Mouse (Mus musculus): ENCODE results near the gene Sp2.

Gene Sp2

DNA sequence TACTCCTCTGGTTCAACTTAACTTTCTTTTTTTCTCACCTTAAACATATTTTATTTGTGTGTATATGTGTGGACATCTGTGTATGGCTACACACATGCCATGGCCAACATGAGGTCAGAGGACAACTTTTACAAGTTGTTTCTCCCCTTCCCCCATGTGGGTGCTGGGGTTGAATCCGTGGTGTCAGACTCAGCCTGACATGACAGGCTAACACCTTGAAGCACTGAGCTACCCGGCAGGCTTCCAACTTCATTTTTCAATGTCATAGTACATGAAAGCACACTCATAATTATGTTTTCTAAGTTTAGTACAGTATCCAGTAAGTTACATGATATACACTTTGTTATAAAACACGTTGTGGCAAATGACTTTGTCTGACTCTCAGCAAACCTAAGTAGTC lies 12.4 kb downstream of the Sp2 start:
- no peak for DNase-seq (ENCODE audit: low read depth, low spot score)

GRCm38 (mm10) chr11:96969746-96970145 lies 13.0 kb downstream of the Sp2 start:
- DNase-seq (ENCODE audit: low read depth, low spot score) = no peak

GRCm38 (mm10) chr11:96969280-96969722 lies 13.5 kb downstream of the Sp2 start:
- DNase-seq (ENCODE audit: low read depth, low spot score) = no peak

DNA sequence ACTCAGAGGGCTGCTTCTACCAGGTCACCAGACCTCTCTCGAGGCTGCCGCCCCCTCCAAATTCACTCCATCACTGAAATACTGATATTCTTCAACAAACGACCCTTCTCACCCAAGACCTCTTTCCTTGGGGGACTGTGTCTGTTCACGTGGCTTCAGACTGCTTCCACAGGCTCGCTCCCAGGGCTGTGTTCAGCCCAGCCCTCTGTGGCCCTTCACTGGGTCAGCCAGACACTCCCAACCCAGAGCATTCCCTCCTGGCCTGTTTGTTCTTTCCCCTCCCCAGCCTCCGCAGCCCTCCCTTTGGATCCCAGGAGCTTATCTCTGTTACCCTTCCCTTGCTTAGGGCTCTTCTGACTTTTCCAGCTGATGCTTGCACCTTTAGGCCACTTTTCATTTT lies 14.3 kb downstream of the Sp2 start:
- DNase-seq (ENCODE audit: low read depth, low spot score) = no peak

DNA sequence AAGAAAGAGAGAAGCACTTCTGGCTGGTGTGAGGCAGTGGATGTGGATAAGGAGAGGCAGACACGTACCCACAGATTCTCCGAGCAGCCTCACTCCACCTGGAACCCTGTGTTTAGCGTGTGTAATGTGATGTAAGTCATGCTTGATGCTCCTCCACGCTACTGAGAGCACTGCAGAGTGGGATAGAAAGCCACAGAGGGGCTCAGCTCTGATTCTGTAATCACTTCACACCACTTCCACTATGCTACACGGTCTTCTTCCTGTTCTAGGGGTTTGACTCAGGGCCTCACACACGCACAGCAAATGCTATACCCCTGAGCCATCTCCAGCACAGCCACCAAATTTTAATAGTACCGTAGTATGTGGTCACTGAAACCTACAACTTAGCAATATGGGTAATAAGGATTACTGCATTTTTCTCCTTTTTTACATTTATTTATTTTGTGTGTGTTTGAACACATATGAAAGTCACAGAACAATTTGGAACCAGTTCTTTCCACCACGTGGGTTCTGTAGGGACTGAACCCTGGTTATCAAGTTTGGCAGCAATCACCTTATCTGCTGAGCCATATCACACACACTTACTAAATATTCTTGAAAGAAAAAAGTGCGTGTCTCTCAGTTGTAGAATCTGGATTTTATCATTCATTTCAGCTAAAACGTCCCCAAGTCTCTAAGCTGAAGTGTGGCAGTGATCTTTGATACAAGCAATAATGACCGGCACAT lies 15.1 kb downstream of the Sp2 start:
- no peak for DNase-seq (ENCODE audit: low read depth, low spot score)

GRCm38 (mm10) chr11:96966914-96967543 lies 15.7 kb downstream of the Sp2 start:
- no peak for DNase-seq (ENCODE audit: low read depth, low spot score)

GRCm38 (mm10) chr11:96966172-96966571 lies 16.6 kb downstream of the Sp2 start:
- no peak for DNase-seq (ENCODE audit: low read depth, low spot score)

GRCm38 (mm10) chr11:96963580-96963979 lies 19.2 kb downstream of the Sp2 start:
- DNase-seq (ENCODE audit: low read depth, low spot score) = peak; percentile 74

DNA sequence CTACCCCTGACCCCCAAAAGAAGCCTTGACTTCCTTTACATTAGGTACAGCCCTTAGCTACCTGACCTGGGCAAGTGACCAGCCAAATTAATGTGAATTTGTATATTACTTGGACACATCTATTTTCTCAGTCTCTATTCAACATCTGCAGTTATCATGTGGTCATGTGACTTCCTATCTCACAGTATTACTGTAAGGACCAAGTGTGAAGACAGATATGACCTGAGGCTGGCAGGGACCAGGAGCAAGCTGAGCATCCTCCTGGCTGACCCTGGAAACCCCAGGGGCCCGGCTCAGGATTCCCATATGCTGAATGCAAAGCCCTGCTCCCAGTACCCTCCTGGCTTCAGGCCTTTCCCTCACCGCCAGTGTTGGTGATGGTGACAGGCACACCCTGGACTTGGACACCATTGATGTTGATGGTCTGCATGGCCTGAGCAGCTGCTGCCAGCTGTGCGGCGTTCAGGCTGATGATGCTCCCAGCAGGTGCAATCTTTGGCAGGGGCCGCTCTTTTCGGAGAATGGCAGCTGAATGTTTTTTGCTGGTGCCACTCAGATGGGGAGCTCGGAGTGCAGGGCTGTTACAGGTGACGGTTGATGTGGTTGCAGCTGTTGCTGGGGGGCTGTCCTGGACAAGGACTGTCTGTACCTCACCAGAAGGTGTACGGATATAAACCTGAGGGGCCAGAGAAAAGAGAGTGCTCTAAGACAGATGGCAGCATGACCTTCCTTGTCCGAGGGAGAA lies 25.5 kb downstream of the Sp2 start:
- DNase-seq (ENCODE audit: low read depth, low spot score) = no peak

GRCm38 (mm10) chr11:96956009-96956724 lies 26.6 kb downstream of the Sp2 start:
- DNase-seq (ENCODE audit: low read depth, low spot score) = peak; percentile 65

GRCm38 (mm10) chr11:96955094-96955493 lies 27.7 kb downstream of the Sp2 start:
- no peak for DNase-seq (ENCODE audit: low read depth, low spot score)

DNA sequence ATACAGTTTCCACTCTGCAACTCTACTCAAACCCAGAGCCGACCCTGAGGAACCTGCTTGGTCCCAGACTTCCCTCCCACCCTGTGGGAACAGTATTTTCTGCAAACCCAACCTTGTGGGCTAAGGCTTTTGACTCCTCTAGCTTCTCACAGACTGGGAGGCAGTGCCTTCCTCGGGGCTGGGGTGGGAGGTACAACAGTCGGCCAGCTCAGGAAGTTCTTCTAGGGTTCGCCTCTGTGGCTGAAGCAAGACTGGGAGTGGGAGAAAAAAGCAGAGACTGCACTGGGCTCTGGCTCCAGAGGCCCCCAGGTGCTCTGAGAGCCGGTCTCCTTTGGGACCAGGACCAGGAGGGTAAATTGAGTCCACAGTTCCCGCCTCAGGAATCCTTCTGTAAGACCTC lies 29.9 kb downstream of the Sp2 start:
- DNase-seq (ENCODE audit: low read depth, low spot score) = no peak

- no peak for DNase-seq (ENCODE audit: low read depth, low spot score)
These were observed 30.3 kb downstream of the Sp2 start for GRCm38 (mm10) chr11:96952426-96952825.

- no peak for DNase-seq (ENCODE audit: low read depth, low spot score)
These were observed 32.0 kb downstream of the Sp2 start for GRCm38 (mm10) chr11:96950767-96951166.

- peak; percentile 76 for DNase-seq (ENCODE audit: low read depth, low spot score)
These were observed 34.9 kb downstream of the Sp2 start for GRCm38 (mm10) chr11:96947849-96948248.

- DNase-seq (ENCODE audit: low read depth, low spot score) = no peak
These were observed 36.3 kb downstream of the Sp2 start for GRCm38 (mm10) chr11:96946498-96946897.

DNA sequence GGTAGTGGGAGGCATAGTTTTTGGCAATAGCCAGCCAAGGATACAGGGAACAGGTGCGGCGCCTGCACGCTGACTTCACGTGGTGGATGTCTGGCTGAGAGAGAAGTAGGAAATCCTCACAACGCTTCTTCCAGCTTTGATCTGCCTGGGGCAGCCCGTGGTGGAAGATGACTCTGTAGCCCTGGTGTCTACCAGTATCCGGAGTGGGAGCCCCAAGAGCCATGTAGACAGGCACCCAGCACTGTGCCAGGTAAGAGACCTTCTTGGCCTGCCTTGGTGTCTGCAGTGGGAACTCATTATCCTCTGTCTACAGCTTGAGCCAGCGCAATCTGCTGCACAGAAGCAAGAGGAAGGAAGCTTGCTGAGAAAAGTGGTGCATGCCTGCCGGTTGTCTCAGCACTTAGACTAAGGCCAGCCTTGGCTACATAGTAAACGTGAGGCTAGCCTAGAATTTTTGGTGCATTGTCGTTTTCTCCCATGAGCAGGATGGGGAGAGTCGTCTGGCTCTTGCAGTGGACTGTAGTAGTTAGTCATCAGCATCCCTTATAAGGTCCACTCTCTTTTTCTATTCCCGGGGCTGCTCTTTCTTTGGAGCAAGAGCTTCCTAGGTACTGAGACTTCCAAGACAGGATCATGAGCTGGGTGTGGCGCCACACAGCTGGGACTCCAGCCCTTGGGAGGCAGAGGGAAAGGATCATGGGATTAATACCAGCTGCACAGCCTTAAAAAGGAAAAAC lies 37.7 kb downstream of the Sp2 start:
- no peak for DNase-seq (ENCODE audit: low read depth, low spot score)

DNA sequence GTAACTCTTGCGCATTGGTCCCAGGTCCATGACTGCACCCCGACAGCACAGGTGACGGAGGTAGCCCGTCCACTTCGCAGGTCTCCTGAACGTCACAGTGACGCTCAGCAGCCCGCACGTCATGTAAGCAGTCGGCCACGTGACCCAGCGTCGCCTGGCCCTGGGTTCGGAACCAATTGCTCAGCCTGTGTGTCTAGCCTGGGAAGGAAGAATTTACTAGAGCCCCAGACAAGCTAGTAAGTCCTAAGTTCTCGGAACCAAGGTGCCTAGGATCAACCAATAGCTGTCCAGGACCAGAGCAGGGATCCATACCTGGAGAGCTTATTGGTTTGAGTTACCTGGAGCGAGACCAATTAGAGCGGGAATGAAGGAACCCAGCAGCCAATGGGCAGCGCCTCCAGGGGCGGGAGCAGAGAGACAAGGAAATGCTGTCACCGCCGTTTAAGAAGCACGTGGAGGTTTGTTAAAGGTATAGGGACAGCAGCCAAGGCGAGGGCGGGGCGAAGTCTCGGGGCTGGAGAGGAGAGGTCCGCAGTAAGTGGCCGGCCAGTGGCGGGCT lies 38.9 kb downstream of the Sp2 start, which contains the start of gene Pnpo:
TSS of gene Pnpo (minus strand) at position 241 of the 559 bp plus-strand sequence.
- peak; percentile 94 for DNase-seq (ENCODE audit: low read depth, low spot score)

- no peak for DNase-seq (ENCODE audit: low read depth, low spot score)
These were observed 40.7 kb downstream of the Sp2 start for GRCm38 (mm10) chr11:96941989-96942590.

Measured in c-Kit-negative CD71-positive TER-119-positive erythroid progenitor cells, embryonic 14.5 days (primary cell).